Mouse (Mus musculus): ENCODE results near the gene Ankef1.

DNA sequence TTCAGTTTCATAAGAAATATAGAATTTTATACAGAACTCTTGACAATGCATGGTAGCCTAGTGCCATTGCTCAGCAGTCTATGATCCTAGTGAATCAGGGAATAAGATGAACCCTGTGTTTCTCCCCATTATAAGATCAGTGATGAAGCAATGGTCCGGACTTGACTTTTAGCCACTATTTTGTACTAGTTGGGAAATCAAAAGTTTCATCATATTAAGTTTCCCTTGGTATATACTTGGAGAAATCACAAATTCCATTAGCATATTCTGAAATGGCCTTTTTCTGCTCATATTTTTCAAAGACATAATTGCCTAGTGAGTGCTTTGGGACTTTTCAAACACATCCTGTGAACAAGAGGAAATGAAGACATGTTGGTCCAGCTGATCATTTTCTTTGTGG lies at the start of gene Ankef1:
- TF ChIP-seq CTCF (IDR thresholded peaks at IDR 0.05; ENCODE audit: borderline replicate concordance, control insufficient read depth, extremely low read depth, insufficient read depth, low read length, poor library complexity) (no peak), POLR2A (IDR thresholded peaks at IDR 0.05; ENCODE audit: control insufficient read depth, extremely low read depth, insufficient read depth, low read length, poor library complexity) (no peak)

Measured in thymus, adult 2 months (tissue).